Mouse (Mus musculus): ENCODE data around the gene Mrpl4.
A peak's percentile ranks its signal among the peaks of the same experiment; 100 is the strongest.

Gene Mrpl4

DNA sequence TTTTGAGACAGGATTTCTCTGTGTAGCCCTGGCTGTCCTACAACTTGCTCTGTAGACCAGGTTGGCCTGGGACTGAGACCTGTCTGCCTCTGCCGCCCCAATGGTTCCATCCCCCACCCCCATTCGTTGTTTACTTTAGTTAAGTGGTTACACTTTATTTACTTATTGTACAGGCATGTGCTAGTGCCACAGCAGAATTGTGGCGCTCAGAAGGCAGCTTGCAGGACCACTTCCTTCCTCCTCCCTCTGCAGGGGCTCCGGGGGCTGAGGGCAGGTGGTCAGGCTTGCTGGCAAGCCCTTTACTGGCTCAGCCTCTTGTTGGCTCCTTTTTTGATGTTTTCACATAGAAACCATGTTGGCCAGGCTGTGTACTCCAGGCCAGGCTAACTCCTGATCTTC is 14.6 kb downstream of the Mrpl4 start:
- no peak for DNase-seq (ENCODE audit: low spot score)

DNA sequence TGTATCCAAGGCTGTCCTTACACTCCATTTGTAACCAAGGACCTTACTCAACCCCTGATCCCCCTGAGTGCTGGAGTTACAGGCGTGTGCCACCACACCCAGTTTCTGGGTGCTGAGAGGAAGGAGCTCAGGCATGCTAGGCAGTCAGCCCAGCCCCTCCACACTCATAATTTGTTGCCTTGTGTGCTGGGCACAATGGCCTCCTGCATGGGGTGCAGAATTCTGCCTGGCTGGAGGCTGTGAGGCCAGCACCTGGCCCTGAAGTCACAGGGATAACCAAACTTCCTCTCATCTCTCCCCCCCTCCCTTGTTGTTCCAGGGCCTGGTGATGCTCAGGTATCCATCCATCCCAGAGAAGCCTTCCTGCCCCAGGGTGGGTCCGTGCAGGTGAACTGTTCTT is 16.1 kb downstream of the Mrpl4 start:
- DNase-seq (ENCODE audit: low spot score), result no peak

DNA sequence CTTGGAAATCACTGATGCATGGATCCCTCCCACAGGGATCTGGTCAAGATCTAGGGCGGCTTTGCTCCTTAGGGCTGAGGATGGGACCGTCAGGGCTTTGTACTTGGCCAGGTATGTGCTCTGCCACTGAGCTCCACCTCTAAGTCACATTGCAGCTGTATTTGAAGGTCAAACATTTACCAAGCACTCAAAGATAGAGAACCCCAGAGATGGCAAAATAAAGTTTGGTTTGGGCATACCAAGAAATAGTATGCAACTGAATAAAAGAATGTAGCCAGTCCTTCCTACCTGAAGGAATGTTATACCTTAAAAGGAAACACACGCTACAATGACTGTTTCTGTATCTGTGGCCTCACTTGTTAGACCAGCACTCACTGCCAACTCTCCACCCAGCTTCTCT is 18.8 kb downstream of the Mrpl4 start:
- peak; percentile 66 for DNase-seq (ENCODE audit: low spot score)

DNA sequence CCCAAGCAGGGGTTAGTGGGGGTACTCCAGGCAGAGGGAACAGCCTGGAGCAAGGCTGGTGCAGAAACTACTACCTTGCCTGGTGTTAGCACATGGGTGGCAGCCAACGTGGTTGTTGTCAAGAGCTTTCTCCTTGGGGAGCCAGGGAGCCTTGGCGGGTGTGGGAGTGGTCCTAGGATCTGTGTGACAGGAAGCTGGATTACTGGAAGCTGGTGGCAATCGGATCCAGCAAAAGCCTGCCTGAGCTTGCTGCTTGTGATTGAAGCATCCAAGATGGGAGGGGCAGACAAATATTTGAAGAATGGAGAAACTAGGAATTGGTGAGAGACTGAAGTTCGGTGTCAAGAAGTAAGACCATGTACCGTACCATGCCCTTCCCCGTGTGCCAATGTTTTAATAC is 19.8 kb downstream of the Mrpl4 start:
- DNase-seq (ENCODE audit: low spot score), result no peak

DNA sequence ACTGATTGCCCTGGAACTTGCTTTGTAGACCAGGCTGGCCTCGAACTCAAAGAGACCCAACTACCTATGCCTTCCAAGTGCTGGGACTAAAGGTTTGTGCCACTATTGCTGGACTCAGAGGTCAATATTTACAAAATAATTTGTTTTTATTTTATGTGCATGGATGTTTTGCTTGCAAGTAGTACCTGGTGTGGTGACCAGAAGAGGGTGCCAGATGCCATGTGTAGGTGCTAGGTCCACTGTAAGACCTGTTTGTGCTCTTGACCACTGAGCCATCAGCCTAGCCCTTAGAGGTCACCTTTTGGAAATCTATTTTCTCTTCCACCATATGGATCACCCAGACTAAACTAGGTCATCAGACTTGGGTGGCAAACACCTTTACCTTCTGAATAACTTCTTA is 20.2 kb downstream of the Mrpl4 start:
- DNase-seq (ENCODE audit: low spot score), result no peak

DNA sequence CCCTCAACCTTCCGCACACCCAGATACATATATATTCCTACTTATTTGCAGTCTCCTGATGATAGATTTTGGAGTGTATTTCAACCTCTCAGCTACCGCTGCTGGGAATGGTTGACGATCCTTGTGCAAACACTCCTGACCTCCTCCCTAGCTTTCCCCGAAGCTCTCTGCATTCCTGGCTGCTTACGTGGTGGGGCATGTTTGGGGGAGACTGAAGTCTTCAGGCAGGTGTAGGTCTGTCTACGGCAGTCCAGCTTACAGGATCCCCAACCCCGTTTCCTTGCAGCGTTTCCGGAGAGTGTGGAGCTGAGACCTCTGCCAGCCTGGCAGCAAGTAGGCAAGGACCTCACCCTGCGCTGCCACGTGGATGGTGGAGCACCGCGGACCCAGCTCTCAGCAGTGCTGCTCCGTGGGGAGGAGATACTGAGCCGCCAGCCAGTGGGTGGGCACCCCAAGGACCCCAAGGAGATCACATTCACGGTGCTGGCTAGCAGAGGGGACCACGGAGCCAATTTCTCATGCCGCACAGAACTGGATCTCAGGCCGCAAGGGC is 22.8 kb downstream of the Mrpl4 start:
- peak; percentile 87 for DNase-seq (ENCODE audit: low spot score)

DNA sequence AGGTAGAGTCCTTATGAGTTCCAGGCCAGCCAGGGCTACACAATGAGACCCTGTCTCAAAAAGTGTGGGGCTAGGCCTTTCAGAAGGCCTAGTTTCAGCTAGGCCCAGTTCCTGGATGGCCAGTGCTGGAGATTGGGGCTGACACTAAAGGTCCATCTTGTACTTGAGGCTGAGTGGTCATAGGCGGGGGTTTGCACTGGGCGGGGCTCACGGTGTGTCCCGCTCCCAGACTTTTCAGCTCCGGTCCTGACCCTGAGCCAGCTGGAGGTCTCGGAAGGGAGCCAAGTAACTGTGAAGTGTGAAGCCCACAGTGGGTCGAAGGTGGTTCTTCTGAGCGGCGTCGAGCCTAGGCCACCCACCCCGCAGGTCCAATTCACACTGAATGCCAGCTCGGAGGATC is 24.3 kb downstream of the Mrpl4 start:
- DNase-seq (ENCODE audit: low spot score), result no peak

DNA sequence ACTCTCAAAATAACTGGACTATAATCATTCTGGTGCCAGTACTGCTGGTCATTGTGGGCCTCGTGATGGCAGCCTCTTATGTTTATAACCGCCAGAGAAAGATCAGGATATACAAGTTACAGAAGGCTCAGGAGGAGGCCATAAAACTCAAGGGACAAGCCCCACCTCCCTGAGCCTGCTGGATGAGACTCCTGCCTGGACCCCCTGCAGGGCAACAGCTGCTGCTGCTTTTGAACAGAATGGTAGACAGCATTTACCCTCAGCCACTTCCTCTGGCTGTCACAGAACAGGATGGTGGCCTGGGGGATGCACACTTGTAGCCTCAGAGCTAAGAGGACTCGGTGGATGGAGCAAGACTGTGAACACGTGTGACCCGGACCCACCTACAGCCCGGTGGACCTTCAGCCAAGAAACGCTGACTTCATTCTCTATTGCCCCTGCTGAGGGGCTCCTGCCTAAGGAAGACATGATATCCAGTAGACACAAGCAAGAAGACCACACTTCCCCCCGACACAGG is 25.3 kb downstream of the Mrpl4 start:
- DNase-seq (ENCODE audit: low spot score), result no peak

DNA sequence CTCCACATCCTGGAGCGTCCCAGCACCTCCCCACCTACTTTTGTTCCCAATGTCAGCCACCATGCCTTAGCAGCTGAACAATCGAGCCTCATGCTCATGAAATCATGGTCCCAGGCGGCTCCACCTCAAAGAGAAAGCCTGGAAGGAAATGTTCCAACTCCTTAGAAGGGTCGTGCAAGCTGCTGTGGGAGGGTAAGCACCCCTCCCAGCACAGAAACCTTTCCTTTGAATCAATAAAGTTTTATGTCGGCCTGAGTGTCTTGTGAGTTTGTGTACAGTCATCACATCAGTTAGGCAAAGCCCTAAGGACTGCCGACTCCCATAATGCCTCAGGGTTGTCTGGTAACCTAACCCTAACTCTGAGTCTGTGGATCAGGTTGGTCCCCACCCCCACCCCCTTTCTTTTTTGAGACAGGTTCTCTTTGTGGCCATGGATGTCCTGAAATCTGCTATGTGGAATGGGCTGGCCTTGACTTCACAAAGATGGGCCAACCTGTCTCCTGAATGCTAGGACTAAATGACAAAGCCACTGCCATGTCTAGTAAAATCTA is 26.1 kb downstream of the Mrpl4 start:
- no peak for DNase-seq (ENCODE audit: low spot score)

DNA sequence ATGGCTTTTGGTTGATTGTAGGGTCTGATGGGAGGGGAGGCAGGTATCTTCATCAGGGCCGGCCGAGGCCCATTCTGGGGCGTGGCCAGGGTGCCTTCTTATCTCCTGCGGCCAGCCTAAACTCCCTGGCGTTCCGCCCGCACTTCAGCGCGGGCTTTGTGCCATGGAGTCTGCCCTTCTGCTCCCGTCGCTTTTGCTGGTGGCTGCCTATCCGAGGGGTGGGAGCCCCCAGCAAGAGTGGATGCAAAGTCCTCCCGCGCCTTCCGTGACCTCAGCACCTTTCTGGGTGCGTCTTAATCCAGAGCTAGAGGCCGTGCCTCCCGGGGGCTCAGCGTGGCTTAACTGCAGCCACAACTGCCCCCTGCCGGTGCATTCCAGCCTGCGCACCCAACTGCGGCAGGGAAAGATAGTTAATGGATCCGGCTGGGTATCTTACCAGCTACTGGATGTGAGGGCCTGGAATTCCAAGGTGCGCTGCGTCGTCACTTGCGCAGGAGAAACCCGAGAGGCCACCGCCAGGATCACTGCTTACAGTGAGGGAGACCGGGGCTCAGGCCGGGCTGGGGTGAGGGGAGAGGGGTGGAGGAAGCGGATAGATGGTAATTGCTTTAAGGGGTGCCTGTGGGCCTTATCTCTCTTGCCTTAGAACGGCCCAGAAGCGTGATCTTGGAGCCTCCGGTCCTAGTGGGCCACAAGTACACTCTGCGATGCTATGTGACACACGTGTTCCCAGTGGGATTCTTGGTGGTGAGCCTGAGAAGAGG is 26.9 kb downstream of the Mrpl4 start, which contains the start of gene Icam4:
TSS of gene Icam4 (plus strand) at position 83 of the 764 bp plus-strand sequence.
- DNase-seq (ENCODE audit: low spot score), result peak; percentile 86

DNA sequence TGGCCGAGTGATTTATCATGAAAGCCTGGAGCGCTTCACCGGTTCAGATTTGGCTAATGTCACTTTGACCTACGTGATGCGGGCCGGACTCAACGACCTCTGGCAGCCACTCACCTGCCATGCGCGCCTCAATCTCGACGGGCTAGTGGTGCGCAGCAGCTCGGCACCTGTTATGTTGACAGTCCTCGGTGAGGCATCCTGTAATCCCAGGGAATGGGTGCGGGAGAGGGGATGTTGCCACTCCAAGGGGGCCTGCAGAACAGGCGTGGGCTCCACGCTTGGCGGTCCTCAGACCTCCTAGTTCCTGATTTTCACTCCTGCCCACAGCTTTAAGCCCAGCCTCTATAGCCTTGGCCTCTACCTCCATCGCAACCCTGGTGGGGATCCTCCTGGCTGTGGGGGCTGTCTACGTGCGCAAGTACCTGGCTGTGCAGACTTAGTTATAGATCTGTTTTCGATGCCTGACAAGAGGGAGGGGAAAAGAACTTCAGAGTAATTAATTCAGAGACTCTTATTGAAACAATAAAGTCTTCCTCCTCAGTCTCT is 27.6 kb downstream of the Mrpl4 start:
- no peak for DNase-seq (ENCODE audit: low spot score)

DNA sequence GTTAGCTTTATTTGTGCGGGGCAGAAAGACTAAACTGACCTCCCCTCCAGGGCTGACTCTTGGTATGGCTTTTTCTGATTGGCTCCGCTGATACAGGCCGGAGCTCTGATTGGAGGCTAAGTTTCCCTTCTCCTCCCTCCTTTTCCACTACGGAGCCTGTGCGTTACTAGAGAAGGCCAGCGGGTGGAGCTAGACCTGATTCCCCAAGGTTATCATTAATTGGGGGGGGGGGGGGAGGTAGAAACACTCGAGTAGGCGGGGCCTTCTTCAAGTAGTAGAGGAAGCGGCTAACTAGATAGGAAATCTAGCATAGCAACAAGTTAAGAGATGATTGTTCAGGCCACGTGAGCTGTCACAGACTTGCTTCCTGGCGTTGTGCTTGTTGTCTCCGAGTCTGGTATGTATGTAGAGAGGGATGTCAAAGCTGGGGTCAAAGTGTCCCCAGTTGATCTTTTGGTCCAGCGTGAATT is 28.3 kb downstream of the Mrpl4 start:
- peak; percentile 95 for DNase-seq (ENCODE audit: low spot score)

DNA sequence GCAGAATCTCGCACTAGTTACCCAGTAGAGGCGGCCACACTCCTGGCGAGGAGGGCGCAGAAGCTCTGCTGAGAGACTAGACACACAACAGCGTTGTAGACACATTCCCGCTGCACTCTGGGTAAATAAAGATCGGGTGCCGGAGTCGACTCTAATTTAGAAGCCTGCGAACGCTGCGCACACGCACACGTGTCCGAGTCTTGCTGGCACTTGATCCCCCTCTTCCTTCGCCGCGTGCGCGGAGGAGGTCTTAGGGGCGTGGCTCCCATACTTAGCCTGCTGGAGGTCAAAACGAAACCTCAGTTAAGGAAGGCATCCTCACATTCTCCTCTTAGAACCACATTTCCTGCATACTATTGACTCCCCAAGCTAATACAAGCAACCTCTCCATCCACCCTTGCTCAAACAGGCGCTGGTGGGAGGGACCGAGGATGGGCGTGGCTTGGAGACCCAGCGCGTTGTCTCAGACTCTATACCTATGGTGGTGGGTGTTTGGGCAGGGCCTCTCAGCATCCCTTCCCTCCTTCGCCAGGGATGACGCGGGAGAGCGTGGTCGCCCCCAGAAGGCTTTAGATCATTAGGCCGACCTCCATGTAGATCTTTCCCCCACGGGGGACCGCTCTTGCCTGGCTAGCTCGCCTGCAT is 28.8 kb downstream of the Mrpl4 start:
- DNase-seq (ENCODE audit: low spot score), result peak; percentile 57

DNA sequence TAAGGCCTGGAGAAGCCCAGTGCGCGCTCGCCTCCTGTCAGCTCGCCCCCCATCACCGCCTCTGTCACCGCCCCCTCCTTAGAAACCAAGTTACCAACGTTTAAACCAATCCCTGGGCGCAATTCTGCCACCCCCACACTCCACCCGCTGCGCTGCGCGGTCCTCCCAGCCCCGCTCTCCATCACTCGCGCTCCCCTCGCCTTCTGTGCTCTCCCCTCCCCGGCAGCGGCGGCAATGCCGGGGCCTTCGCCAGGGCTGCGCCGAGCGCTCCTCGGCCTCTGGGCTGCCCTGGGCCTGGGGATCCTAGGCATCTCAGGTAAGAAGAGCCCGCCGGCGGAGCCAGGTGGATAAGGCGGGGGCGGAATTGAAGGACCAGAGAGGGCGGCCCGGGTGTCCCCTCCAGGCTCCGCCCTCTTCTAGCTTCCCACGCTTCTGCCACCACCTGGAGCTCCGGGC is 29.4 kb downstream of the Mrpl4 start, which contains the start of gene Icam5:
TSS of gene Icam5 (plus strand) at position 178 of the 456 bp plus-strand sequence.
- DNase-seq (ENCODE audit: low spot score), result no peak

DNA sequence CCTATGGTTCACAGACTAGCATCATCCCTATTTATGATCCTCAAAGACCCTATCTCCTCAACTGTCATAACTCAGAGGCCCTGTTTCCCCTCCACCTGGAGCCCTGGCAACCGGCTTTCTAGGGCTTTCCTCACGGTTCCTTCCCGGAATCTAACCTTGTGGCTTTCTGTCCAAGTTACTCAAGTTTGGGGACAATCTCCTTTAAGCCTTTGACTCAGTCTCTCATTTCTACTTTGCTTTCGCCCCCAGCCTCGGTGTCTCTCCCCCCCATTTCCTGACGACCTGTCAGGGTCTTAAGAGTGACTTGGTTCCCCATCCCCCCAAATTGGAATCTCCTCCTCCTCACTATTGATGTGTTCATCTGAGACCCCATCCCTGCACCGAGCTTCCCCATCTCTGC is 30.0 kb downstream of the Mrpl4 start:
- no peak for DNase-seq (ENCODE audit: low spot score)

DNA sequence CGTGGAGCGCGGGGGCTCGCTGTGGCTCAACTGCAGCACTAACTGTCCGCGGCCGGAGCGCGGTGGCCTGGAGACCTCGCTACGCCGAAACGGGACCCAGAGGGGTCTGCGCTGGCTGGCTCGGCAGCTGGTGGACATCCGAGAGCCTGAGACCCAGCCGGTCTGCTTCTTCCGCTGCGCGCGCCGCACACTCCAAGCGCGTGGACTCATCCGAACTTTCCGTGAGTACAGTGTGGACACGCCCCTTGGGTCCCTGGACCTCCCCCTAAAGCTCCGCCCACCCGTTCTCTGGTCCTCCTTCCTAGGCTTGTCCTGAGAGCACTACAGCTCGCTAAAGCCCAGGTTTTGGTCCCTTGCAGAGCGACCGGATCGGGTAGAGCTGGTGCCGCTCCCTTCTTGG is 30.6 kb downstream of the Mrpl4 start:
- DNase-seq (ENCODE audit: low spot score), result peak; percentile 95

DNA sequence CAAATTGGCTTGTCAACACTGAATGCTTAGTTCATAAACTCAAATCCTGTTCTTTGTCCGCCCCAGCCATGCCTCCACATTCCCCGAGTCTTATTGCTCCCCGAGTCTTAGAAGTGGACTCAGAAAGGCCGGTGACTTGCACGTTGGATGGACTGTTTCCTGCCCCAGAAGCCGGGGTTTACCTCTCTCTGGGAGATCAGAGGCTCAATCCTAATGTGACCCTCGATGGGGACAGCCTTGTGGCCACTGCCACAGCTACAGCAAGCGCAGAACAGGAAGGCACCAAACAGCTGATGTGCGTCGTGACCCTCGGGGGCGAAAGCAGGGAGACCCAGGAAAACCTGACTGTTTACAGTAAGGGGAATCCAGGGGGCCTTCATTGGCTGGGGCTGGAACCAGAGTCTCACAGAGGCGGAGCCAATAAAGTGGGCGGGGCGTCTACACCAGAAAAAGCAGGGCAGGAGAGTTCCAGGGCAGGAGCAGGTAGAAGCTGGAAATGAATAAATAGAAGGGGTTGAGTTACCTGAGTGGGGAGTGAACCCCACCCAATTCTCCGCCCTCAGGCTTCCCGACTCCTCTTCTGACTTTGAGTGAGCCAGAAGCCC is 32.0 kb downstream of the Mrpl4 start:
- no peak for DNase-seq (ENCODE audit: low spot score)

DNA sequence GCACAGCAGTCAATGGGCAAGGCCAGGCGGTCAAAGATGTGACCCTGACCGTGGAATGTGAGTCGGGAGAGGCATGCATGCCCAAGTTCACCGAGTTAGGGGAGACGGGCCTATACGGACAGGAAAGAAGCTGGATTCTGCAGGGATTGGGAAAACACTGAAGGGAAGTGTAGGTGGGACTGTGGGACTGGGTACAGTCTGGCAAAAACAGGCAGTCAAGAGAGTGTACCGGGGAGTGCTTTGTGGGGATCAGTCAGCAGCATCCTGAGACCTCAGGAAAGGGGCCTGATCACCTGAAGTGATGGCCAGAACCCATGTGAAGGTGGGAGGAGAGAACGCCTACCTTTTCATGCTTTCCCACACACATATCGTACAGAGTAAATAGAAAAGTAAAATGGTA is 33.0 kb downstream of the Mrpl4 start:
- no peak for DNase-seq (ENCODE audit: low spot score)

DNA sequence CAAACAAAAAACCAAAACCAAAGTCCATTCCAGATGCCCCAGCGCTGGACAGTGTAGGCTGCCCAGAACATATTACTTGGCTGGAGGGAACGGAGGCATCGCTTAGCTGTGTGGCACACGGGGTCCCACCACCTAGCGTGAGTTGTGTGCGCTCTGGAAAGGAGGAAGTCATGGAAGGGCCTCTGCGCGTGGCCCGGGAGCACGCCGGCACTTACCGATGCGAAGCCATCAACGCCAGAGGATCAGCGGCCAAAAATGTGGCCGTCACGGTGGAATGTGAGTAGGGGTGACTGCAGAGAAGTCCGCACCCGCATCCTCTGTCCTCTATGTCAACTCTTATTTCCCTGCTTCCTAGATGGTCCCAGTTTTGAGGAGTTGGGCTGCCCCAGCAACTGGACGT is 33.6 kb downstream of the Mrpl4 start:
- DNase-seq (ENCODE audit: low spot score), result no peak

DNA sequence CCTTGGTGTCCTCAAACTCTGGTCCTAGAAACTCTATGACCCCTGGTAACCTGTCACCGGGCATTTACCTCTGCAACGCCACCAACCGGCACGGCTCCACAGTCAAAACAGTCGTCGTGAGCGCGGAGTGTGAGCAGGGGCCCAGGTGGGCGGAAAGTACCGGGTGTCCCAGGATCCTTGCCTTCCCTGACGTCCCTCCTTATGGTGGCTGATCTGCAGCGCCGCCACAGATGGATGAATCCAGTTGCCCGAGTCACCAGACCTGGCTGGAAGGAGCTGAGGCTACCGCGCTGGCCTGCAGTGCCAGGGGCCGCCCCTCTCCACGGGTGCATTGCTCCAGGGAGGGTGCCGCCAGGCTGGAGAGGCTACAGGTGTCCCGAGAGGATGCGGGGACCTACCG is 34.1 kb downstream of the Mrpl4 start:
- no peak for DNase-seq (ENCODE audit: low spot score)

DNA sequence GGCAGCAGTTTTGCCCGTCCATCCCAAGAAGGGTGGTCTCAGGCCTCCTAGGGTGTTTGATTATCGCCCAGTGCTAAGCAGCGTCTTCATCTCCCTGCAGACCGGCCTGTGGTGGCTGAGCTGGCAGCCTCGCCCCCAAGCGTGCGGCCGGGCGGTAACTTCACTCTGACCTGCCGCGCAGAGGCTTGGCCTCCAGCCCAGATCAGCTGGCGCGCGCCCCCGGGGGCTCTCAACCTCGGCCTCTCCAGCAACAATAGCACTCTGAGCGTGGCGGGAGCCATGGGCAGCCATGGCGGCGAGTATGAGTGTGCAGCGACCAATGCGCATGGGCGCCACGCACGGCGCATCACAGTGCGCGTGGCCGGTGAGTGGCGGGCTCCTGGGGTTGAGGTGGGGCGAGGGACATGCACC is 34.9 kb downstream of the Mrpl4 start:
- DNase-seq (ENCODE audit: low spot score), result no peak

DNA sequence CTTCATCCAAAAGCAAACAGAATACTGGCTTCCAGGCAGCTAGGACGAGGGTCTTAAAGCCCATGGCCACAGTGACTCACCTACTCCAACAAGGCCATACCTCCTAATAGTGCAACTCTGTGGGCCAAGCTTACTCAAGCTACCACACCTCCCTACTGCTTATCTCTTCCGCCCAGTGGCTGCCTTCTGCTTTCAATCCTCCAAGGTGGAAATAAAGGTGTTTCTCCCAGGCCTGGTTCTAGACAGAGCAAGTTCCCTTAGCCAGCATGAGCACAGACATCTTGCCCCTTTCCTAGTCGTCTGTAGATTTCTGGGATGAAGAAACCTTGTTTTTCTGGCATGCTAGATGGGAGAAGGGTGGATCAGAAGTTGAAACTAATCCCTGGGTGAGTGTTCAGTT is 37.2 kb downstream of the Mrpl4 start:
- no peak for DNase-seq (ENCODE audit: low spot score)
